Mouse (Mus musculus): Measurements from ENCODE around the gene Auts2. TPM values are rescaled to one million over a fixed set of nuclear protein-coding genes. Genes with fewer than 3 reads are reported as not detected.

The Auts2 gene
- polyA plus RNA-seq, 1 experiment from 2014 or later: 94.8 TPM

DNA sequence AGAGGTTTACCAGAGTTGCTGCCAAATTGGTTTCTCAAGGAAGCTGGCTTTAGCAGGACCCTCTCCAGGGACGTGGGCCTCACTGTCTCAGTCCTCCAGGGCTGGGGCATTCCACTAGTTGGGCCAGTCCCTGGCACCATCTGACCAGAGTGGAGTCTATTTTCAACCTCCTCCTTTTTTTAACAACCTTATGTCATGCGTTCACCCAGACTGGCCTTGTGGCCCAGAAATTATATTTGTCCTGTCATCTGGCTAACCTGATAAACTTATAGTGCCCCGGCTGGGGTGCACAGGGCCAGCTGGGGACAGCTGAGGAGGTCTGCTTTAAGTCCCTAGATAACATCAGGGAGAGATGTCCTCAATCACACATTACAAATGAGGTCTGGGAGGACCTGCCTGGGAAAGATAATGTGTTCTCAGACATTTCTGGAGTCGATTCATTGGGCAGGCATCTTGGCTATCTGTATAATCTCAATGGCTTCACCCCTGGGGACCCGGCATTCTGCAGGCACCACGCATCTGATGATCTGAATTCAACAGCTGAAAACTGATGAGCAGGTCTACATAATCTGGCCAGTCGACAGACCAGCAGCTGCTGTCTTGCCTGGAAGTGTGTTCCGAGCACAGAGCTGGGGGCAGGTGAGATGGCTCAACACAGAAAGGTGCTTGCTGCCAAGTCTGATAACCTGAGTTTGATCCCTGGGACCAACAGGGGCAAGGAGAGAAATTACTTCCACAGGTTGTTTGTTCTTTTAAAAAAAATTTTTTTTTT is 984.6 kb downstream of the Auts2 start:
- Histone ChIP-seq H3K36me3 (replicated peaks) (no peaks in the 10 kb centered on the region), H3K9me3 (no peaks in the 10 kb centered on the region), H3K4me2 (no peak overlapping the region), H3K27ac (no peak overlapping the region), H3K27me3 (peaks cover 13% of the 10 kb centered on the region), H3K4me3 (replicated peaks) (no peak overlapping the region), H3K9ac (no peak overlapping the region), H3K4me1 (peaks cover 16% of the 10 kb centered on the region)
- no peak for ATAC-seq (ENCODE audit: low FRiP score)
- 72% methylated on average over 8 of the region's 8 CpGs for WGBS

DNA sequence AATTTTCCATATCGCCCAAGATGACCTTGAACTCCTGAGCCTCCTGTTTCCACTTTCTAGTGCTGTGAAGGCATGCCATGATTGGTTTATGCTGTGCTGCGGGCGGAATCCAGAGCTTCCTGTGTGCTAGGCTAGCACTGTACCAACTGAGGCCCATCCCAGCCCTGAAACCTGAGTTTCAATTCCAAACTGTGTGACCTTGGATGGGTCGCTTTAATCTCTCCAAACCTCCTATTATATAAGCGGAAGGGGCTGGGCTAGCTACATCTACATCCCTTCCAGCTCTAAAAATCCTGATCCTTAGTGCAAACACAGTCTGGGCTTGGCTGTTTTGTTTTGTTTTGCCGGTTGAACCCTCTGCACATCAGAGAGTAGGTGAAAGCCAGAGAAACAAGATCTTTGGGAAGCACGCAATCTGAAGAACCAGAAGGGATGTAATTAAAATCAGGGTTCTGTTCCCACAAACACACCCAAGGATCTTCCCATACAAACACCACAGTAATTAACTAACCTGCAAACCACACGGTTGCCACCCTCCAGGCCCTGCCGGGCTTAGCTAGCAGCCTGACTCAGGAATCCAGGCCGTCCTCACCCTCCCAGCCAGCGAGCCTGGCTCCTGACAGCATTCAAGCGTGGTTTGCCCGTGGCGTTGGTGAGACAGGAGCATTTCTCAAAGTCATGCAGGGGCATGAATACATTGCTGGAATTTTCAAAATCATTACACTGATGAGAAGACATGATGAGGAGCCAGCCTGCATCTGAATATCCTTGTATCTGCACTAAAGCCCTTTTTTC is 985.4 kb downstream of the Auts2 start:
- no peak for ATAC-seq (ENCODE audit: low FRiP score)
- Histone ChIP-seq H3K4me3 (replicated peaks) (no peak overlapping the region), H3K27me3 (peaks cover 10% of the 10 kb centered on the region), H3K4me1 (peaks cover 19% of the 10 kb centered on the region), H3K9me3 (no peaks in the 10 kb centered on the region), H3K9ac (no peak overlapping the region), H3K4me2 (no peak overlapping the region), H3K27ac (no peak overlapping the region), H3K36me3 (replicated peaks) (no peaks in the 10 kb centered on the region)
- 64% methylated on average over 14 of the region's 14 CpGs for WGBS

DNA sequence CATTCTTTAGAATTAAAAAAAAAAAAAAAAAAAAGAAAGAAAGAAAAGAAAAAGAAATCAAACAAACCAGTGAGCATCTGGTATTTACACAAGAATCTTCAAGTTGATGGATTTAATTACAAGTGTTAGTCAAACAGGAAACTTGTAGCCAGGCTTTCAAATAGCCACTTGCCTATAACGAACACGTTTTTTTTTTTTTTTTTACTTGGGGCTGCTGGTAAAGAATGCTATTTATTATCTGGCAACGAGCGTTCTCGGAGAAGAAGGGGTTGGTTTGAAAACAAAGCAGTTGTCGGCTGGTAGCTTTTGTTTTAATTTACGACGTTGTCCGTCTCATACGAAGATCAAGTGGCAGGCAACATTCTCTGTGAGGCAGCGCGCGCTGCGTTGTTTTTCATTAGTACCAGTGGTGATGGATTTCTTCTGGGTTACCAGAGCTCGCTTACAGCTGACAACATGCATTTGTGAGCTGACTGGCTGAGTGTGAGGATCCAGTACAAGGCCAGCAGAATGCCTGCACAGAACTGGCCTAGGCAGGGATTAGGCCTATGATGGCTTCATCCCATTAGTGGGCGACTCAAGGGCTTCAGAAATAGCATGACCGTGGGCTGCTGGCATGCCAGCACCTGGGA is 994.1 kb downstream of the Auts2 start:
- 0 out of 2 replicates have a peak overlapping the region, but pooled peaks have one; percentile 12 for H3K9ac ChIP-seq
- H3K4me2 ChIP-seq: no peak overlapping the region
- no peak for ATAC-seq (ENCODE audit: low FRiP score)
- H3K4me3 ChIP-seq (replicated peaks): no peak overlapping the region
- H3K27ac ChIP-seq: peak overlapping the region; percentile 59; the same call in 1 of the 2 replicates
- 28% methylated on average over 17 of the region's 17 CpGs for WGBS
- H3K4me1 ChIP-seq: peaks cover 33% of the 10 kb centered on the region
- H3K9me3 ChIP-seq: no peaks in the 10 kb centered on the region
- H3K27me3 ChIP-seq: peaks cover 3% of the 10 kb centered on the region; the same call in 1 of the 2 replicates
- no peaks in the 10 kb centered on the region for H3K36me3 ChIP-seq (replicated peaks)

DNA sequence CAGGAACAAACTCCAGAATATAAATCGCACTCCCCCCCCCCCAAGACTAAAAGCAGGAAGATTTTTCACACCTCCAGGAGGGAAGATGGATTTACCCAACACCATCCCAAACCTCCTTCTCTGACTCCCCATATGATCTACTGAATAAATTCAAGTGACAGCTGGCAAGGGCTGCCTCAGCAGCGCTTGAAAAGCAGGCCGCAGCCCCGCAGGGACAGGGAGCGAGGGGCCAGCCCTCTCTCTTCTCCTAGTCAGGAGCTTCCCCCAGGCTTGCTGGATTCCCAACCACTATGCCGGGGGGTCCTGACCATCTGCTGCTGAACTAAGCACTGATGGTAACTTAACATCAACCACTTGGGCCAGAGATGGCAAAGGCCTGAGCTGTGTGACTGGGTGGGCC is 995.2 kb downstream of the Auts2 start:
- Histone ChIP-seq H3K4me3 (replicated peaks) (no peak overlapping the region), H3K27me3 (peaks cover 3% of the 10 kb centered on the region; the same call in 1 of the 2 replicates), H3K27ac (peak overlapping the region; percentile 59; the same call in 1 of the 2 replicates), H3K9me3 (0 out of 2 replicates have a peak, but pooled peaks cover 3% of the 10 kb centered on the region), H3K4me1 (peaks cover 30% of the 10 kb centered on the region), H3K4me2 (no peak overlapping the region), H3K36me3 (replicated peaks) (no peaks in the 10 kb centered on the region), H3K9ac (no peak overlapping the region)
- WGBS: 53% methylated on average over 6 of the region's 6 CpGs
- peak; percentile 67; the same call in 1 of the 2 replicates for ATAC-seq (ENCODE audit: low FRiP score)

DNA sequence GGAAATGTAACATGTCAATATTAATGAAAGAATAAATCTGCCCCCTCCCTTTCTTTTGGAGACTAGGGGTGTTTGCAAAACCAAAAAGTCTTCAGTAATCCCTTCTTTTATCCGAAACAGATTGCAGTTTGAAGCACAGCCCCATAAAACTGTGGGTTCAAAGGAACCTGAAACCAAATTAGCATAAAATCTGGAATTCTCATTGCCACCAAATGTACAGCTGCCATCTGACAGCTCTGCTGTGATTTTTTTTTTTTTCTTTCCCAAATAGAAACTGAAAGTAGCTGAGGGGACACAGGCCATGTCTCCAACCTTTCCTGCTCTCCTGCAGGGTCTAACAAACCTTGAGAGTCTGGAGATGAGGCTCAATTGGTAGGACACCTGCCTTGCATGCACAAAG is 996.7 kb downstream of the Auts2 start:
- Histone ChIP-seq H3K4me1 (peaks cover 29% of the 10 kb centered on the region), H3K9me3 (0 out of 2 replicates have a peak, but pooled peaks cover 3% of the 10 kb centered on the region), H3K9ac (no peak overlapping the region), H3K4me3 (replicated peaks) (no peak overlapping the region), H3K27ac (no peak overlapping the region), H3K27me3 (peaks cover 7% of the 10 kb centered on the region; the same call in 1 of the 2 replicates), H3K36me3 (replicated peaks) (no peaks in the 10 kb centered on the region), H3K4me2 (no peak overlapping the region)
- WGBS: 50% methylated on average over 1 of the region's 1 CpGs
- ATAC-seq (ENCODE audit: low FRiP score): no peak

DNA sequence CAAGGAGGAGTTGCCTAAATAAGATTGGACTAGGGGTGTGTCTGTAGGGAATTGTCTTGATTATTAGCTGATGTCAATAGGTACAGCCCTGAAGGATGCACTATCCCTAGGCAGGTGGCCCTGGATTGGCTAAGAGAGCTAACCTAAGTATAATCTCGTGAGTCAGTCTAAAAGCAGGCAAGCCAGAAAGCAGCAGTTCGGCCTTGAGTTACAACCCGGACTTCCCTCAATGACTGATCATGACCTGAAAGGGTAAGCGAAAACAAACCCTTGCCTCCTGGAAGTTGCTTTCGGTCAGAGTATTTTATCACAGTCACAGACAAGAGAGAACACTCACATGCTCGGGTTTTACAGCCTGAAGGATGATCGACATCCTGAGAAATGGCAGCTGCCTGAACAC is 998.8 kb downstream of the Auts2 start:
- Histone ChIP-seq H3K36me3 (replicated peaks) (no peaks in the 10 kb centered on the region), H3K27ac (no peak overlapping the region), H3K9ac (no peak overlapping the region), H3K4me2 (no peak overlapping the region), H3K4me1 (peaks cover 27% of the 10 kb centered on the region), H3K9me3 (0 out of 2 replicates have a peak, but pooled peaks cover 3% of the 10 kb centered on the region), H3K27me3 (peaks cover 10% of the 10 kb centered on the region), H3K4me3 (replicated peaks) (no peak overlapping the region)
- no peak for ATAC-seq (ENCODE audit: low FRiP score)
- 93% methylated on average over 7 of the region's 7 CpGs for WGBS

DNA sequence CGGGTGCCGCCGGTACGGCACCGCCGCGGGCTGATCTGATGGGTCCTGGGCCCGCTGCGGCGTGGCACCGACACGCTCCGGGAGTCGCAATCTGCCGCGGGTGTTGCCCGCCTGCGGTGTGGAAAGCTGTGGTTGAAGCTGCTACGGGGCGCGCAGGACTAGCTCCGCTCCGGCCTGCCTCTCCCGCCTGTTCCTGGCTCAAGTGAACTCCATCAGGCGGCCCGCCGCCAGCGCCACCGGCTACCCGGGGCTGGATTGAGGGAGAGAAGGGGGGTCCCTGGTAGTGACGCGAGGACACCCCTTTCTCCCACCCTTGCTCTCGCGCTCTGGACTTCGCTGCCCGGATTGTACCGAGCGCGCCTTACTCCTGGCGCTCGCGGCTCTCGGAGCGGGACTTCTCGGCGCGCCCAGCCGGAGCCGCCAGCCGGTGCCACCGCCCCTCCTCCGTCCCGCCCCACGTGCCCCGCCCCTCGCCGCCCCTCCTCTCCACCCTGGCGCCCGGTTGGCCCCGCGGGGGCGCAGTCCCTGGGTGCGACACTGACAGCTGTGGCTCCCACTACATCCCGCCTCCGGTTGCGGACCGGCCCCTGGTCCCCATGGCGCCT is 1004.7 kb downstream of the Auts2 start:
- ATAC-seq (ENCODE audit: low FRiP score): peak; percentile 89
- H3K4me3 ChIP-seq (replicated peaks): peak overlapping the region; percentile 92
- no peaks in the 10 kb centered on the region; the same call in 1 of the 2 replicates for H3K36me3 ChIP-seq (replicated peaks)
- H3K4me2 ChIP-seq: peak overlapping the region; percentile 63
- WGBS: under 1% methylated on average over 68 of the region's 68 CpGs
- H3K4me1 ChIP-seq: peaks cover 25% of the 10 kb centered on the region
- peaks cover 7% of the 10 kb centered on the region for H3K27me3 ChIP-seq
- peak overlapping the region; percentile 99 for H3K27ac ChIP-seq
- no peaks in the 10 kb centered on the region for H3K9me3 ChIP-seq
- peak overlapping the region; percentile 99 for H3K9ac ChIP-seq

DNA sequence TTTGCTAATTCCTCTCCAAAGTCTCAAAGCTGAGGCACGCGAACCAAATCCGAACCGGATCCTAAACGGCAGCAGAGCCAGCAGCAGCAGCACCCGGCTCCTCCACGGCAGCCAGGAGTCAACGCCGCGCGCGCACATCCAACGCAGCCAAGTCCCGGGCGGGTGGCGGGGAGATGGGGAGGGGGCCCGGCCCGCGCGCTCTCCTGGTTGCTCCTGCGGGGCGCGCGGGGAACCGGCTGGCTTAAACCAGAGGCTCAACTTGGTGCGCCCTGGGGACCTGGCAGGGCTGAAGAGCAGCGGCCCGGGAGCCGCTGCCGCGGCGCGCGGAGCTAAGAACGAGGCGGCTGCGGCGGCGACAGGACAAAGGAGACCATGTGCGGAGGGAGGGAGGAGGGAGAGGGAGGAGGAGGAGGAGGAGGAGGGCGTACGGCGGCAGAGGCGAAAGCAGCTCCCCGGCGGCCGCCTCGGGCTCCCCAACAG is 1005.3 kb downstream of the Auts2 start:
- Histone ChIP-seq H3K4me2 (peak overlapping the region; percentile 63), H3K36me3 (replicated peaks) (peaks cover 5% of the 10 kb centered on the region), H3K4me3 (replicated peaks) (peak overlapping the region; percentile 92), H3K27ac (peak overlapping the region; percentile 99), H3K27me3 (peaks cover 7% of the 10 kb centered on the region), H3K4me1 (peaks cover 31% of the 10 kb centered on the region), H3K9me3 (no peaks in the 10 kb centered on the region), H3K9ac (peak overlapping the region; percentile 99)
- ATAC-seq (ENCODE audit: low FRiP score): peak; percentile 75
- under 1% methylated on average over 43 of the region's 48 CpGs for WGBS

DNA sequence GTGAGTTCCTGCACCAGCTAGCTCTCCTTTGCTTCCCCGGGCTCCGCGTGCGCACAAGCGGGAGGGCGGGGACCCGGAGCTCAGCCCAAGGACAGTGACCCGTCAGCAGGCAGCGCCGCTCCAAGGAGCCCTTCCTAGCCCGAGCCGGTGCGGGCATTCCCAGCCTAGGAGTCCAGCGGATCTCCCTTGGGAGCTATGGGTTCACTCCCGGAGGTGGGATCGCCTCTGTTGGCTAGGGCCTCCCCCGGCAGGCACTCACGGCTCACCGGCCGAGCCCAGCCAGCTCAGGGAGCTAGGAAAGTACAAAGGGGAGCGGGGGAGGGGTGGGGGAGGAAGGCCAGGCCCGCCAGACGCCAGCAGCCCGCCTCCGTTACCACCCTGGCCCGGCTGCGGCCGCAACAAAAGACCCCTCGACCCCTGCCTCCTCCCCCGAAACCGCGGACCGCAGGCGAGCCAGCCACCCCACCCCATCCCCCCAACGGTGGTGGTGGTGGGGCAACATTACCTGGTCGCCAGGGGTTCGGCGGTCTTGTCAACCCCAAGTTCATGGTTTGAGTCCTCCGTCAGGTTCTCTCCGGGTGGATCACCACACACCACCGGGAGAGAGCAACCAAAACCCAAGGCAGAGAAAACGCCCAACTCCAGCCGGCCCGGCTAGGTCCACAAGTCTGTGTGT is 1005.9 kb downstream of the Auts2 start:
- under 1% methylated on average over 43 of the region's 44 CpGs for WGBS
- Histone ChIP-seq H3K36me3 (replicated peaks) (peaks cover 7% of the 10 kb centered on the region), H3K27ac (peak overlapping the region; percentile 99), H3K4me3 (replicated peaks) (peak overlapping the region; percentile 92), H3K4me2 (peak overlapping the region; percentile 63), H3K4me1 (peaks cover 35% of the 10 kb centered on the region), H3K27me3 (peaks cover 3% of the 10 kb centered on the region; the same call in 1 of the 2 replicates), H3K9me3 (no peaks in the 10 kb centered on the region), H3K9ac (peak overlapping the region; percentile 99)
- ATAC-seq (ENCODE audit: low FRiP score): peak; percentile 71

DNA sequence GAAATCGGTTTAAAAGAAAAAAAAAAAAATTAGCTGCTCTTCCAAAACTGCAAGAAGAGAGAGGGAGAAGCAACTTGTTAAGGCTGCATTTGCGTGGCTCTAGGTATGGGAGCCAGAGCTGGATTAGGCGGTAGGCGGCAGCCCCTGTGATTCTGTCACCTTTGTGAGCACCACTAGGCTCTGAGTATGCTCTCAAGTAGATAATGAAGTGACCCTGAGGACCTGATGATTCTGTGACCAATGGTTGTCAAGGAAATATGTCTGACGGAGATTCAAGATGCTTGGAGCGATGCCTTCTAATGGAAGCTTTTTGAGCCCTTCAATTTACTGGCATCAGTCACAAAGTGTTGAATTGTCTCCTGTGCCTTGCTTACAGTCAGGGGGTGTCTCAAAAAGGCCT is 1007.4 kb downstream of the Auts2 start:
- ATAC-seq (ENCODE audit: low FRiP score): no peak
- Histone ChIP-seq H3K9ac (peak overlapping the region; percentile 99), H3K4me3 (replicated peaks) (peak overlapping the region; percentile 92), H3K36me3 (replicated peaks) (peaks cover 7% of the 10 kb centered on the region), H3K27me3 (peaks cover 3% of the 10 kb centered on the region; the same call in 1 of the 2 replicates), H3K27ac (peak overlapping the region; percentile 99), H3K4me1 (peaks cover 50% of the 10 kb centered on the region), H3K4me2 (peak overlapping the region; percentile 63), H3K9me3 (no peaks in the 10 kb centered on the region)
- 6% methylated on average over 6 of the region's 6 CpGs for WGBS

DNA sequence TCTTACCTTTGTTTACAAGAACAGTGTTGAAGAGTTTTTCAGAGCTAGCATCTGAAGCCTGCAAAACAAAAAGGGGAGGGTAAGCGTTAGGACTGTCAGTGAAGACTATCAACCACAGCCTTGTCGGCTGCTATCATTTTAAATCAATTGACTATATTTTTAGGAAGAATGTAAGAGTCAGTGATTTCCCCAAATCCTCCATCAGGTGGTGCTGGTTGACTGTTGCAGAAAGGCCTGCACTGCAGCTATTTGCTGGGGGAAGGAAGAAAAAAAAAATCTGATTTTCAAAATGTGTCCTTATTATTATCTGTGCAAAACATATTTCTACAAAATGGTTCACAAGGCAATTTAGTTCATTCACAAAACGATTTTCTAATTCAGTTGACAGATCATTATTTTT is 1009.3 kb downstream of the Auts2 start:
- no peak overlapping the region for H3K27ac ChIP-seq
- H3K9me3 ChIP-seq: no peaks in the 10 kb centered on the region
- H3K9ac ChIP-seq: no peak overlapping the region
- peaks cover 17% of the 10 kb centered on the region for H3K36me3 ChIP-seq (replicated peaks)
- WGBS: 22% methylated on average over 3 of the region's 3 CpGs
- peaks cover 5% of the 10 kb centered on the region; the same call in 1 of the 2 replicates for H3K27me3 ChIP-seq
- H3K4me3 ChIP-seq (replicated peaks): peak overlapping the region; percentile 17
- H3K4me1 ChIP-seq: peaks cover 63% of the 10 kb centered on the region
- peak overlapping the region; percentile 48 for H3K4me2 ChIP-seq
- no peak for ATAC-seq (ENCODE audit: low FRiP score)

Data from forebrain, embryonic 12.5 days (tissue).